Mouse (Mus musculus) left cerebral cortex, adult 2 months (tissue): ENCODE results near the gene Rnf168. TPM values are rescaled to one million over a fixed set of nuclear protein-coding genes. Genes with fewer than 3 reads are reported as not detected.
"Not testable (repeated sequence)": the region's sequence is repeated elsewhere in the genome, so short reads cannot be mapped to it uniquely, and the experiment has no call there.

ENCODE experiments used
- DNase-seq, 2 experiments: peaks; one replicate each; pipeline ENCODE4 v3.0.0; 2021 to 2022; ENCODE audit warnings: low spot score in 2 of 2, mixed read lengths in 1 of 2; ENCODE audit errors: extremely low spot score in 1 of 2
- H3K27ac ChIP-seq: fragments of 200-600 bp; 2 replicates; pipeline ENCODE4 v1.8.1; 2022
- H3K4me3 ChIP-seq: fragments of 200-600 bp; 2 replicates; pipeline ENCODE4 v1.8.1; 2022
- CTCF ChIP-seq: fragments of 200-600 bp; IDR thresholded peaks from 2 replicates; pipeline ENCODE4 v1.8.1; 2022; ENCODE audit warnings: antibody characterized with exemption, mild to moderate bottlenecking, moderate library complexity
- intact Hi-C: fragments of 180-260 bp; cut with DNase I; formaldehyde crosslinking; loops from one replicate; pipeline ENCODE4 v1.15.1; 2025
- long read RNA-seq, 2 experiments: library from polyadenylated mRNA; stranded (forward); transcript quantifications; one replicate each; pipeline ENCODE4 v2.0.0; 2021; ENCODE audit warnings: borderline mapping rate in 2 of 2
- total RNA-seq, 2 experiments: library from RNA; stranded (reverse); gene quantifications; 2 replicates each; pipeline ENCODE4 v1.2.3; 2021

The Rnf168 gene
- total RNA-seq: 10 to 100 TPM; 25.3 to 27.8 TPM
- long read RNA-seq, experiment 1, partial matches to known transcripts: 0 of 1 reads
- long read RNA-seq, experiment 1, other reads (novel, unspliced or antisense): 0 of 1 reads
- long read RNA-seq, experiment 2: 0 reads

DNA sequence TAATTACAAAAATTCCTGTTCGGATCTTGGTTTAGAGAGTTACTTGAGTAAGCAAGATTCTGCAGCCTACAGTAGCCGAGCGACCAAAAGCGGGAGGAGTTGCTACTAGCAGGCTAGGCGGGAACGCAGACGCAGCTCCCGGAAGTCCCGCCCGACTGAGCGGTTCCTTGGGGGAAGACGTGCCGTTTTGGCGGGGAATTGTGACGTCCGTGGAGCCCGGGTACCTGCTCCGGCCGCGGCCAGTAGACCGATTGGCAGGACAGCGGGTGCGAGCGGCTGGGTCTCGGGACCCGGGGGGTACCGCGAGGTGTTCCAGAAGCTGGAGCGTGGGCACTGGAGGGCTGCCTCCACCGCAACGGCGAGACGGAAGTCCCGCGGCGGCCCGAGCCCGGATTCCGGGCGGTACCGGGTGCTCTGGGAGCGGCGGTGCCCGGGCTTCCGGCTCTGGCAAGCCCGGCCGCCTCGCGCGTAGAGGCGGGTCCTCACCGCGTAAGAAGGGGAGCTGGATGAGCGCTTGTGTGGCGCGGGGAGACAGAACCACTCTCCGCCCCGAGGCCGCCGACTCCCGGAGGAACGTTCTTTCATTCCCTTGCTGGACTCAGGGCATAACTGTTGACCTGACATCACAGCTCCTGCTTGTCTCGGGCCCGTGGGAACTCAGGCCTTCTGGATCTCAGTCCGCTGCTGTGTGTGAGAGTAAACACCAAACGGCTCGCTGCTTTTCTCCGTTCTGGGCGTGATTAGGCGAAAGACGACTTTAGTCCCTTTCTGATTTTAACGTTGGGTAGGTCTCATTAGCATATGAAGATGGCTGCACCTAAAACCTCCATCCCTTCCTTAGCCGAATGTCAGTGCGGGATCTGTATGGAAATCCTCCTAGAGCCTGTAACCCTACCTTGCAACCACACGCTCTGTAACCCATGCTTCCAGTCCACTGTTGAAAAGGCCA lies at the start of gene Rnf168:
Gene Rnf168 (plus strand): TSS at position 152 of the 949 bp plus-strand sequence.
- intact Hi-C loops: loop anchor here (2.0 to 5.0 kb wide), 3 partner anchors 31 to 165 kb away; partner anchors contain the start of genes Fbxo45, Ubxn7 and Wdr53
- TF ChIP-seq CTCF: no peak

GRCm38 (mm10) chr16:32232050-32232449 lies 45.2 kb upstream of the Rnf168 start:
- H3K4me3 ChIP-seq, intact Hi-C loops, DNase-seq, H3K27ac ChIP-seq: not testable (repeated sequence)

More for the DNA sequence above, at the start of gene Rnf168:
- Histone ChIP-seq H3K27ac (peak within 1 kb of the TSS; percentile 97), H3K4me3 (peak within 1 kb of the TSS; percentile 92)
- peak; percentile 90 to 92 for DNase-seq

- H3K4me3 ChIP-seq: no peak overlapping the region
- no peak for TF ChIP-seq CTCF
- intact Hi-C loops: no loop called here
- no peak for DNase-seq
- no peak overlapping the region for H3K27ac ChIP-seq
Measured at GRCm38 (mm10) chr16:32237930-32238680, 39.2 kb upstream of the Rnf168 start.

DNA sequence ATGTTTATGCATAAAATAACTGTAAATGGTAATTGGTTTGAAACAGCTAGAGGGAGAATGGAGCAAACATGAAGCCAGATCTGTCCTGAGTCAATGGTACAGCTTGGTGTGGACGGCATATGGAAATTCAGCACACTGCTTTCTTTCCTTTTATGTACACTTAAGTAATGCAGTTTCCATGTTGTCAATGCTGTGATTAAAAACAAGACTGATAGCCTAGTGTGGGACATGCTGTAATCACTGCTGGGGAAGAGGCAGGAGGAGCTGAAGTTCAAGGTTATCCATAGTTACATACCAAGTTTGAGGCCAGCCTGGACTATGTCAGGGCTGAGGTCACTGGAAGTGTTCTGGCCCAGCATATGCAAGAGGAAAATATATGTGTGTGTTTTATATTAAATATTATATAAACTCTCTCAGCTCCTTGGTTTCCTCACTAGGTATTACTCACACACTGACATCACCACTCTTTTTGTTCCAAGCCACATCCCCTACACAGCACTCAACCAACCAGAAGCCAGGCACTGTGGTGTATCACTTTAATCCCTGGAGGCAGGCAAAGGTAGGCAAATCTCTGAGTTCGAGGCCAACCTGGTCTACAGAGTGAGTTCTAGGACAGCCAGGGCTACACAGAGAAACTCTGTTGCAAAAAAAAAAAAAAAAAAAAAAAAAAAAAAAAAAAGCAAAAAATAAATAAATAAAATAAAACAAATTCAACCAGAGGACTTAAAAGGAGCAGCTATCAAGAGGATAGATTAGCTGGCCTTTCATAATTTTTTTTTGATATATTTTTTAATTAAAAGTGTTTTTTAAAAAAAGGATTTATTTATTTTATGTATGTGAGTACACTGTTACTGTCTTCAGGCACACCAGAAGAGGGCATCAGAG lies 37.6 kb upstream of the Rnf168 start:
- intact Hi-C loops: loop anchor here (10.0 kb wide), 1 partner anchor 295 kb away; the partner anchor contains the start of genes 0610012G03Rik and Ncbp2
- no peak for DNase-seq
- no peak overlapping the region for H3K4me3 ChIP-seq
- TF ChIP-seq CTCF: no peak
- no peak overlapping the region for H3K27ac ChIP-seq

GRCm38 (mm10) chr16:32243901-32244300 lies 33.4 kb upstream of the Rnf168 start:
- no peak for DNase-seq
- H3K27ac ChIP-seq: no peak overlapping the region
- no peak overlapping the region for H3K4me3 ChIP-seq
- intact Hi-C loops: loop anchor here (10.0 kb wide), 1 partner anchor 299 kb away; the partner anchor contains the start of genes 0610012G03Rik and Ncbp2
- TF ChIP-seq CTCF: no peak

GRCm38 (mm10) chr16:32246351-32246791 lies 30.9 kb upstream of the Rnf168 start:
- peak overlapping the region; percentile 73 for H3K4me3 ChIP-seq
- peak in 1 of 2 experiments; percentile 60 for DNase-seq
- TF ChIP-seq CTCF: no peak
- peak overlapping the region; percentile 86 for H3K27ac ChIP-seq
- intact Hi-C loops: loop anchor here (2.0 to 10.0 kb wide), 4 partner anchors 30 to 302 kb away; partner anchors contain the start of genes 0610012G03Rik, Ncbp2 and Rnf168

GRCm38 (mm10) chr16:32246952-32247370 lies 30.3 kb upstream of the Rnf168 start, which contains the start of the genes Fbxo45 and Wdr53:
Gene Fbxo45 (minus strand): TSS chr16:32247158.
Gene Wdr53 (plus strand): TSS chr16:32247227.
- no peak for TF ChIP-seq CTCF
- DNase-seq: peak; percentile 98
- Histone ChIP-seq H3K4me3 (peak within 1 kb of the TSS; percentile 73), H3K27ac (peak within 1 kb of the TSS; percentile 86)
- intact Hi-C loops: loop anchor here (2.0 to 10.0 kb wide), 4 partner anchors 30 to 302 kb away; partner anchors contain the start of genes 0610012G03Rik, Ncbp2 and Rnf168

DNA sequence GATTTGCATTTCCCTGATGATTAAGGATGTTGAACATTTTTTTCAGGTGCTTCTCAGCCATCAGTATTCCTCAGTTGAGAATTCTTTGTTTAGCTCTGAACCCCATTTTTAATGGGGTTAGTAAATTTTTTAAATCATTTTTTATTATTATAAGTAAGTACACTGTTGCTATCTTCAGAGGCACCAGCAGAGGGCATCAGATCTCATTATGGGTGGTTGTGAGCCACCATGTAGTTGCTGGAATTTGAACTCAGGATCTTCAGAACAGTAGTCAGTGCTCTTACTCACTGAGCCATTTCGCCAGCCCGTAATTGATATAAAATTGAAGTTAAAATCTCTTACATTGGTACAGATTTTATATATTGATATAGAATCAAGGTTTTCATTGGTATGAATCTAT lies 13.0 kb upstream of the Rnf168 start:
- not testable (repeated sequence) for H3K27ac ChIP-seq, H3K4me3 ChIP-seq, DNase-seq
- intact Hi-C loops: loop anchor here (5.0 kb wide), 1 partner anchor 193 kb away; no protein-coding TSS in a partner anchor
- TF ChIP-seq CTCF: peak; percentile 57

GRCm38 (mm10) chr16:32271291-32271690 lies 6.0 kb upstream of the Rnf168 start, which contains the start of gene Smco1:
Gene Smco1 (plus strand): TSS chr16:32271468.
- Histone ChIP-seq H3K4me3 (no peak within 1 kb of the TSS), H3K27ac (no peak within 1 kb of the TSS)
- no peak for TF ChIP-seq CTCF
- DNase-seq: no peak
- intact Hi-C loops: no loop called here

DNA sequence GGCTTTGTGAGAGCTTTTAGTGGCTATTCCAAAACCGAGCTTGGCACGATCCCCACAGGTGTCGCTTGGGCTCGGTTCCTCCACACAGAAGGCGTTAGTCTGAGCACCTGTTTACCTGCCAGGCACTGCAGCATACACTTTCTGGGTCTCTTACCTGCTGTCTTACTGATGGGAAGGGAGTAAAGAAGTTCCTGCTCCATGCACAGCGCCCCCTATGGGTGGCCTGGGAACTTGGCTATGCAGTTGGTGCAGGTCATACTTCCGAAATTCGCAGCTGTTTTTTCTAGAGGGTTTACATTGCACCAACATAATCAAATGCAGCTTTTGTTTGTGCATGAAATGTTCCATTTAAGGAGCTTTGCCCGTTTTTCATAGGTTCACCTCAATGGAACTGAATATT lies 3.9 kb upstream of the Rnf168 start:
- no peak for DNase-seq
- H3K27ac ChIP-seq: no peak overlapping the region
- intact Hi-C loops: no loop called here
- no peak overlapping the region for H3K4me3 ChIP-seq
- TF ChIP-seq CTCF: peak; percentile 54
